Mouse (Mus musculus) embryonic facial prominence, embryonic 14.5 days (tissue): ENCODE data around the gene Agpat3. TPM values are rescaled to one million over a fixed set of nuclear protein-coding genes. Genes with fewer than 3 reads are reported as not detected.
"Not testable (repeated sequence)": the region's sequence is repeated elsewhere in the genome, so short reads cannot be mapped to it uniquely, and the experiment has no call there.

Source experiments
- ATAC-seq: fragments of 200-750 bp; cut with Nextera tagmentation; 2 replicates; pipeline ENCODE4 v1.8.0; 2017; ENCODE audit warnings: low read depth, moderate number of reproducible peaks, moderate TSS enrichment
- DNase-seq: peaks from one replicate; pipeline ENCODE4 v3.0.0-alpha.2; 2015; ENCODE audit warnings: low spot score
- H3K27ac ChIP-seq: fragments of 300-500 bp; sonication (generic); replicated peaks from 2 replicates; pipeline ENCODE4 v1.5.1; 2014; ENCODE audit warnings: low read depth, mild to moderate bottlenecking, low read length, moderate library complexity
- H3K27me3 ChIP-seq: fragments of 300-500 bp; sonication (generic); replicated peaks from 2 replicates; pipeline ENCODE4 v1.6.1; 2014; ENCODE audit warnings: low read length; ENCODE audit not compliant: control insufficient read depth, insufficient read depth
- H3K36me3 ChIP-seq: fragments of 300-500 bp; sonication (generic); 2 replicates; pipeline ENCODE4 v1.6.1; 2014; ENCODE audit warnings: low read length, mixed read lengths; ENCODE audit not compliant: control insufficient read depth, insufficient read depth
- H3K4me1 ChIP-seq: fragments of 300-500 bp; sonication (generic); 2 replicates; pipeline ENCODE4 v1.6.1; 2014; ENCODE audit warnings: antibody characterized with exemption, low read length; ENCODE audit not compliant: control insufficient read depth, insufficient read depth
- H3K4me2 ChIP-seq: fragments of 300-500 bp; sonication (generic); 2 replicates; pipeline ENCODE4 v1.6.1; 2014; ENCODE audit warnings: low read depth, mild to moderate bottlenecking, low read length, moderate library complexity, mixed read lengths
- H3K4me3 ChIP-seq: fragments of 300-500 bp; sonication (generic); 2 replicates; pipeline ENCODE4 v1.5.1; 2014; ENCODE audit warnings: low read depth, mild to moderate bottlenecking, low read length
- H3K9ac ChIP-seq: fragments of 300-500 bp; sonication (generic); 2 replicates; pipeline ENCODE4 v1.6.1; 2014; ENCODE audit warnings: low read depth, mild to moderate bottlenecking, low read length, moderate library complexity, mixed read lengths
- H3K9me3 ChIP-seq: fragments of 300-500 bp; sonication (generic); 2 replicates; pipeline ENCODE4 v1.6.1; 2016; ENCODE audit warnings: low read length; ENCODE audit not compliant: control insufficient read depth
- WGBS: fragments of 180-500 bp; shearing (Covaris S2); extraction: QIAGEN DNeasy Blood & Tissue Kit; methylation state at CpG from one replicate; pipeline ENCODE4 v1.1.7; 2014; 5-methylcytosine and 5-hydroxymethylcytosine counted together
- polyA plus RNA-seq: library from polyadenylated mRNA; unstranded; fragments of >200 nt; fragmentation: Nextera tagmentation; extraction: Ambion mirVana; gene quantifications from 2 replicates; pipeline ENCODE4 v1.2.1, GENCODE M21; 2014

Agpat3 gene
- polyA plus RNA-seq, 1 experiment from 2014 or later, result 83.2 TPM

- ATAC-seq (no peak), DNase-seq (no peak)
- Histone ChIP-seq H3K27me3 (no peaks in the 10 kb centered on the region), H3K4me2 (no peak overlapping the region), H3K4me1 (no peaks in the 10 kb centered on the region), H3K9me3 (no peaks in the 10 kb centered on the region), H3K9ac (no peak overlapping the region), H3K36me3 (no peaks in the 10 kb centered on the region), H3K4me3 (no peak overlapping the region), H3K27ac (no peak overlapping the region)
- WGBS, result 53% methylated on average over 5 of the region's 5 CpGs
These were observed 14.0 kb upstream of the Agpat3 start for GRCm38 (mm10) chr10:78366195-78366834.

- Histone ChIP-seq H3K27ac (no peak overlapping the region), H3K4me3 (no peak overlapping the region), H3K27me3 (no peaks in the 10 kb centered on the region), H3K9ac (no peak overlapping the region), H3K4me2 (no peak overlapping the region), H3K9me3 (no peaks in the 10 kb centered on the region), H3K36me3 (no peaks in the 10 kb centered on the region), H3K4me1 (no peaks in the 10 kb centered on the region)
- DNase-seq, result no peak
- 81% methylated on average over 6 of the region's 6 CpGs for WGBS
- ATAC-seq, result no peak
These were observed 13.3 kb upstream of the Agpat3 start for GRCm38 (mm10) chr10:78365555-78365954.

- no peak for DNase-seq
- Histone ChIP-seq H3K4me1 (no peaks in the 10 kb centered on the region), H3K9me3 (no peaks in the 10 kb centered on the region), H3K27me3 (no peaks in the 10 kb centered on the region), H3K9ac (no peak overlapping the region), H3K27ac (no peak overlapping the region), H3K4me3 (no peak overlapping the region), H3K4me2 (no peak overlapping the region), H3K36me3 (no peaks in the 10 kb centered on the region)
- no peak for ATAC-seq
- WGBS, result 77% methylated on average over 2 of the region's 2 CpGs
These were observed 11.8 kb upstream of the Agpat3 start for GRCm38 (mm10) chr10:78364106-78364505.

- 89% methylated on average over 6 of the region's 6 CpGs for WGBS
- Histone ChIP-seq H3K4me2 (no peak overlapping the region), H3K4me1 (no peaks in the 10 kb centered on the region), H3K9me3 (no peaks in the 10 kb centered on the region), H3K27ac (no peak overlapping the region), H3K36me3 (no peaks in the 10 kb centered on the region), H3K4me3 (no peak overlapping the region), H3K9ac (no peak overlapping the region), H3K27me3 (no peaks in the 10 kb centered on the region)
- no peak for DNase-seq
- ATAC-seq, result no peak
These were observed 11.1 kb upstream of the Agpat3 start for GRCm38 (mm10) chr10:78363366-78363765.

- ATAC-seq (no peak), DNase-seq (no peak)
- WGBS, result 83% methylated on average over 2 of the region's 2 CpGs
These were observed 9.7 kb upstream of the Agpat3 start for GRCm38 (mm10) chr10:78361951-78362350.

GRCm38 (mm10) chr10:78360290-78360711 lies 8.0 kb upstream of the Agpat3 start:
- DNase-seq (no peak), ATAC-seq (no peak)
- no peaks in the 10 kb centered on the region for H3K27me3 ChIP-seq
- no peaks in the 10 kb centered on the region for H3K9me3 ChIP-seq
- WGBS, result 39% methylated on average over 3 of the region's 3 CpGs
- no peak overlapping the region for H3K9ac ChIP-seq
- H3K36me3 ChIP-seq, result no peaks in the 10 kb centered on the region
- no peak overlapping the region for H3K4me2 ChIP-seq
- no peak overlapping the region for H3K27ac ChIP-seq
- H3K4me3 ChIP-seq, result no peak overlapping the region
- H3K4me1 ChIP-seq, result peaks cover 7% of the 10 kb centered on the region; the same call in 1 of the 2 replicates

More at GRCm38 (mm10) chr10:78361951-78362350, 9.7 kb upstream of the Agpat3 start:
- Histone ChIP-seq H3K4me3 (no peak overlapping the region), H3K4me2 (no peak overlapping the region), H3K36me3 (no peaks in the 10 kb centered on the region), H3K4me1 (no peaks in the 10 kb centered on the region), H3K27ac (no peak overlapping the region), H3K9ac (no peak overlapping the region), H3K9me3 (no peaks in the 10 kb centered on the region), H3K27me3 (no peaks in the 10 kb centered on the region)

GRCm38 (mm10) chr10:78358999-78359398 lies 6.7 kb upstream of the Agpat3 start:
- H3K27ac ChIP-seq, ATAC-seq, H3K4me1 ChIP-seq, DNase-seq, H3K9ac ChIP-seq, H3K4me2 ChIP-seq, H3K27me3 ChIP-seq, H3K9me3 ChIP-seq, H3K4me3 ChIP-seq, H3K36me3 ChIP-seq: not testable (repeated sequence)
- 81% methylated on average over 3 of the region's 3 CpGs for WGBS

GRCm38 (mm10) chr10:78358266-78358665 lies 6.0 kb upstream of the Agpat3 start:
- Histone ChIP-seq H3K36me3 (no peaks in the 10 kb centered on the region), H3K27ac (no peak overlapping the region), H3K4me1 (peaks cover 7% of the 10 kb centered on the region; the same call in 1 of the 2 replicates), H3K4me3 (no peak overlapping the region), H3K27me3 (no peaks in the 10 kb centered on the region), H3K9ac (no peak overlapping the region), H3K4me2 (no peak overlapping the region), H3K9me3 (no peaks in the 10 kb centered on the region)
- DNase-seq, result no peak
- 90% methylated on average over 4 of the region's 4 CpGs for whole genome bisulfite sequencing
- ATAC-seq, result no peak

- Histone ChIP-seq H3K36me3 (no peaks in the 10 kb centered on the region), H3K27ac (no peak overlapping the region), H3K4me1 (peaks cover 10% of the 10 kb centered on the region; the same call in 1 of the 2 replicates), H3K4me3 (no peak overlapping the region), H3K9ac (no peak overlapping the region), H3K27me3 (no peaks in the 10 kb centered on the region), H3K9me3 (no peaks in the 10 kb centered on the region), H3K4me2 (no peak overlapping the region)
- whole genome bisulfite sequencing, result 90% methylated on average over 5 of the region's 5 CpGs
- ATAC-seq (no peak), DNase-seq (no peak)
These were observed 5.5 kb upstream of the Agpat3 start for GRCm38 (mm10) chr10:78357742-78358141.
